Mouse (Mus musculus): ENCODE data around the gene Rfx8. TPM values are rescaled to one million over a fixed set of nuclear protein-coding genes. Genes with fewer than 3 reads are reported as not detected.

Gene Rfx8
- polyA plus RNA-seq, 1 experiment from 2014 or later, result 3.3 TPM

- 64% methylated on average over 6 of the region's 6 CpGs for WGBS
- H3K36me3 ChIP-seq, result no peaks in the 10 kb centered on the region
- no peak overlapping the region for H3K9ac ChIP-seq
- H3K4me2 ChIP-seq (replicated peaks), result no peak overlapping the region
- H3K27ac ChIP-seq, result no peak overlapping the region
- no peak overlapping the region for H3K4me3 ChIP-seq
- H3K9me3 ChIP-seq, result no peaks in the 10 kb centered on the region
- 0 out of 2 replicates have a peak, but pooled peaks cover 4% of the 10 kb centered on the region for H3K27me3 ChIP-seq
- ATAC-seq (ENCODE audit: insufficient number of reproducible peaks, insufficient read depth, low FRiP score, low TSS enrichment), result no peak
- 0 out of 2 replicates have a peak, but pooled peaks cover 6% of the 10 kb centered on the region for H3K4me1 ChIP-seq
Observed at GRCm38 (mm10) chr1:39688573-39688972, 32.2 kb downstream of the Rfx8 start.

DNA sequence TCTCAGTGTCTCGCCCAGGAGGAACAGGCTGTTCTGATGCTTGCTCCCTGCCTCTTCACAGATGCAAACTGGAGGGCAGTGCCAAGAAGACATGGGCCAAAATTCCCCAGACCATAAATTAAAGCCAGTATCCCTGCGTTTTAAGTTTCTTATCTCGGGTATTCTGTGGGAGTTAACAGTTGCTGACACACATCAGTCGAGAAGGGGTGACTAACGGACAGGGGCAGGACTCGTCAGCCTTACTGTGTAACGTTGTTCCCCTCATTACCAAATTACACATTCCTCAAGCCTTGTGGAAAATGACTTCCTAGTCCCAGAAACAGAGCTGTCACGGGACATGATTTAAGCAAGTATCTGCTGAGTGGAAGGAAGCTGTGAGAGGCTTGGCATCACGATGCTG is 33.5 kb downstream of the Rfx8 start:
- Histone ChIP-seq H3K27me3 (0 out of 2 replicates have a peak, but pooled peaks cover 4% of the 10 kb centered on the region), H3K4me1 (0 out of 2 replicates have a peak, but pooled peaks cover 6% of the 10 kb centered on the region), H3K4me2 (replicated peaks) (no peak overlapping the region), H3K4me3 (no peak overlapping the region), H3K9me3 (no peaks in the 10 kb centered on the region), H3K27ac (no peak overlapping the region), H3K9ac (no peak overlapping the region), H3K36me3 (no peaks in the 10 kb centered on the region)
- no peak for ATAC-seq (ENCODE audit: insufficient number of reproducible peaks, insufficient read depth, low FRiP score, low TSS enrichment)
- 61% methylated on average over 9 of the region's 9 CpGs for WGBS

- 0 out of 2 replicates have a peak, but pooled peaks cover 3% of the 10 kb centered on the region for H3K4me1 ChIP-seq
- H3K27me3 ChIP-seq, result no peaks in the 10 kb centered on the region
- no peak overlapping the region for H3K27ac ChIP-seq
- H3K9me3 ChIP-seq, result no peaks in the 10 kb centered on the region
- 6% methylated on average over 1 of the region's 1 CpGs for WGBS
- no peaks in the 10 kb centered on the region for H3K36me3 ChIP-seq
- no peak overlapping the region for H3K4me2 ChIP-seq (replicated peaks)
- no peak overlapping the region for H3K9ac ChIP-seq
- H3K4me3 ChIP-seq, result no peak overlapping the region
- no peak for ATAC-seq (ENCODE audit: insufficient number of reproducible peaks, insufficient read depth, low FRiP score, low TSS enrichment)
Observed at GRCm38 (mm10) chr1:39685841-39686240, 35.0 kb downstream of the Rfx8 start.

GRCm38 (mm10) chr1:39681638-39682037 is 39.2 kb downstream of the Rfx8 start:
- Histone ChIP-seq H3K4me1 (no peaks in the 10 kb centered on the region), H3K9ac (no peak overlapping the region), H3K27me3 (no peaks in the 10 kb centered on the region), H3K27ac (no peak overlapping the region), H3K4me2 (replicated peaks) (no peak overlapping the region), H3K36me3 (no peaks in the 10 kb centered on the region), H3K9me3 (no peaks in the 10 kb centered on the region), H3K4me3 (no peak overlapping the region)
- no peak for ATAC-seq (ENCODE audit: insufficient number of reproducible peaks, insufficient read depth, low FRiP score, low TSS enrichment)
- 92% methylated on average over 5 of the region's 5 CpGs for WGBS

- WGBS, result 72% methylated on average over 6 of the region's 6 CpGs
- H3K4me3 ChIP-seq, result no peak overlapping the region
- ATAC-seq (ENCODE audit: insufficient number of reproducible peaks, insufficient read depth, low FRiP score, low TSS enrichment), result no peak
- H3K4me2 ChIP-seq (replicated peaks), result no peak overlapping the region
- H3K9me3 ChIP-seq, result no peaks in the 10 kb centered on the region
- no peak overlapping the region for H3K27ac ChIP-seq
- H3K36me3 ChIP-seq, result no peaks in the 10 kb centered on the region
- H3K9ac ChIP-seq, result no peak overlapping the region
- no peaks in the 10 kb centered on the region for H3K27me3 ChIP-seq
- no peaks in the 10 kb centered on the region for H3K4me1 ChIP-seq
Observed at GRCm38 (mm10) chr1:39680546-39680945, 40.3 kb downstream of the Rfx8 start.

DNA sequence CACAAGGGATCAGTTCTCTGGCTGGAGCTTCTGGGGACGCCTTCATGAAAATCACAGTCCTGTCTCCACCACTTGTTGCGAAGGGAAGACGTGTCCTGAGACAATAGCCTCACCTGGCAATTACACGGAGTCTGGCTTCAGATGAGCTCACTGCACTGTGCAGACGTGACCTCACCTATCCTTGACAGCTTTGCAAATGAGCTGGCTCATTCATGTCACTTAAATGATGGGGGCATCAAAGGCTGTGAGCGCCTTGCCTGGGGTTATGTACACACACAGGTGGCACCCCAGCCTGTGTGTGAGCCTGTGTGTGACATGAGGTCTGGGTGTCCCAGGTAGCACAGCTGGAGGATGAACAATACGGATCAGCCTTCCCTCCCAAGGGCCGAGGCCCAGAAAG is 41.9 kb downstream of the Rfx8 start:
- Histone ChIP-seq H3K27ac (no peak overlapping the region), H3K4me1 (no peaks in the 10 kb centered on the region), H3K9ac (no peak overlapping the region), H3K36me3 (no peaks in the 10 kb centered on the region), H3K27me3 (no peaks in the 10 kb centered on the region), H3K4me2 (replicated peaks) (no peak overlapping the region), H3K9me3 (no peaks in the 10 kb centered on the region), H3K4me3 (no peak overlapping the region)
- no peak for ATAC-seq (ENCODE audit: insufficient number of reproducible peaks, insufficient read depth, low FRiP score, low TSS enrichment)
- 60% methylated on average over 8 of the region's 8 CpGs for WGBS

DNA sequence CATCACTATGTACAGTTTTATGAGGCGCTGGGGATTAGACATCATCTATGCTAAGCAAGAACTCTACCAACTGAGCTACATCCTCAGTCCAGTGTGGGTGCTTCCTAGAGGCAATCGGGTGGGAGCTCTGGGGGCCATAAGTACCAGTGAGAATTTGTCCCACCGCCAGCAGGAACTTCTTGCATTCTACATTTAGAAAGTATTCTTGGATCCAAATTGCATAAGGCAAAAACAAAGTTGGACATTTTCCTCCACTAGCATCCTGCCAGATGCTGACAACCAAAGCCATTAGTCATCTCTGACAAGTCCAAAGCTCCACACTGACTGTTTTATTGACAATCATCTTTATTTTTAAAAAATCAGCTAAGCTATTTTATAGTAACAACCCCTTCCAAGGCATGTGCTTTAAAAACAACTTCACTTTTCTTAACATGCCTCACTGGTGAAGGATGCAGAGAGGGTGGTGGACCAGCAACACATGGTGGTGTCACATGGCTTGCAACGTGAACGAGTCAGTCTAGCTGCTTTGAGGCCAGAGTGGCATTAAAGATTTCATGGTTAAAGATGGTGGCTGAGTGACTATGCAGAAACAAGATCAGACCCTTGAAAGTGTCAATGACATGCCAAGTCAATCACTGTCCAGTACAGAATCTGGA is 44.4 kb downstream of the Rfx8 start:
- Histone ChIP-seq H3K9me3 (no peaks in the 10 kb centered on the region), H3K4me1 (no peaks in the 10 kb centered on the region), H3K27ac (no peak overlapping the region), H3K4me2 (replicated peaks) (no peak overlapping the region), H3K9ac (no peak overlapping the region), H3K4me3 (no peak overlapping the region), H3K27me3 (no peaks in the 10 kb centered on the region), H3K36me3 (no peaks in the 10 kb centered on the region)
- ATAC-seq (ENCODE audit: insufficient number of reproducible peaks, insufficient read depth, low FRiP score, low TSS enrichment), result no peak
- WGBS, result 84% methylated on average over 5 of the region's 5 CpGs

- no peaks in the 10 kb centered on the region for H3K9me3 ChIP-seq
- WGBS, result 78% methylated on average over 9 of the region's 9 CpGs
- no peak overlapping the region for H3K4me3 ChIP-seq
- no peak for ATAC-seq (ENCODE audit: insufficient number of reproducible peaks, insufficient read depth, low FRiP score, low TSS enrichment)
- H3K4me1 ChIP-seq, result no peaks in the 10 kb centered on the region
- no peak overlapping the region for H3K9ac ChIP-seq
- no peaks in the 10 kb centered on the region for H3K27me3 ChIP-seq
- H3K27ac ChIP-seq, result no peak overlapping the region
- H3K4me2 ChIP-seq (replicated peaks), result no peak overlapping the region
- H3K36me3 ChIP-seq, result no peaks in the 10 kb centered on the region
Observed at GRCm38 (mm10) chr1:39672362-39673105, 48.3 kb downstream of the Rfx8 start.

GRCm38 (mm10) chr1:39670211-39670935 is 50.4 kb downstream of the Rfx8 start:
- 82% methylated on average over 17 of the region's 17 CpGs for WGBS
- no peak overlapping the region for H3K4me2 ChIP-seq (replicated peaks)
- H3K27me3 ChIP-seq, result no peaks in the 10 kb centered on the region

GRCm38 (mm10) chr1:39666751-39667252 is 54.0 kb downstream of the Rfx8 start:
- no peak overlapping the region for H3K9ac ChIP-seq
- H3K9me3 ChIP-seq, result no peaks in the 10 kb centered on the region; the same call in 1 of the 2 replicates
- no peak overlapping the region for H3K27ac ChIP-seq
- no peak for ATAC-seq (ENCODE audit: insufficient number of reproducible peaks, insufficient read depth, low FRiP score, low TSS enrichment)
- WGBS, result 84% methylated on average over 12 of the region's 12 CpGs
- no peak overlapping the region for H3K4me3 ChIP-seq
- no peaks in the 10 kb centered on the region for H3K27me3 ChIP-seq
- no peaks in the 10 kb centered on the region for H3K4me1 ChIP-seq
- H3K36me3 ChIP-seq, result no peaks in the 10 kb centered on the region
- no peak overlapping the region for H3K4me2 ChIP-seq (replicated peaks)

More at GRCm38 (mm10) chr1:39670211-39670935, 50.4 kb downstream of the Rfx8 start:
- no peak overlapping the region for H3K4me3 ChIP-seq
- H3K9ac ChIP-seq, result no peak overlapping the region
- H3K9me3 ChIP-seq, result no peaks in the 10 kb centered on the region
- ATAC-seq (ENCODE audit: insufficient number of reproducible peaks, insufficient read depth, low FRiP score, low TSS enrichment), result no peak
- no peaks in the 10 kb centered on the region for H3K36me3 ChIP-seq
- H3K4me1 ChIP-seq, result no peaks in the 10 kb centered on the region
- no peak overlapping the region for H3K27ac ChIP-seq

- Histone ChIP-seq H3K9ac (no peak overlapping the region), H3K27me3 (no peaks in the 10 kb centered on the region), H3K27ac (no peak overlapping the region), H3K36me3 (no peaks in the 10 kb centered on the region), H3K4me1 (no peaks in the 10 kb centered on the region), H3K9me3 (no peaks in the 10 kb centered on the region; the same call in 1 of the 2 replicates), H3K4me3 (no peak overlapping the region), H3K4me2 (replicated peaks) (no peak overlapping the region)
- WGBS, result 88% methylated on average over 7 of the region's 7 CpGs
- no peak for ATAC-seq (ENCODE audit: insufficient number of reproducible peaks, insufficient read depth, low FRiP score, low TSS enrichment)
Observed at GRCm38 (mm10) chr1:39664039-39664625, 56.7 kb downstream of the Rfx8 start.

Data from embryonic facial prominence, embryonic 12.5 days (tissue).